Mouse (Mus musculus): ENCODE measurements at regions not wholly inside any gene's neighbourhood (a gene's known extent, or its start where the extent isn't known, plus 50 kb on each side); places are given as distances from the start of the nearest gene placed in this dataset.

DNA sequence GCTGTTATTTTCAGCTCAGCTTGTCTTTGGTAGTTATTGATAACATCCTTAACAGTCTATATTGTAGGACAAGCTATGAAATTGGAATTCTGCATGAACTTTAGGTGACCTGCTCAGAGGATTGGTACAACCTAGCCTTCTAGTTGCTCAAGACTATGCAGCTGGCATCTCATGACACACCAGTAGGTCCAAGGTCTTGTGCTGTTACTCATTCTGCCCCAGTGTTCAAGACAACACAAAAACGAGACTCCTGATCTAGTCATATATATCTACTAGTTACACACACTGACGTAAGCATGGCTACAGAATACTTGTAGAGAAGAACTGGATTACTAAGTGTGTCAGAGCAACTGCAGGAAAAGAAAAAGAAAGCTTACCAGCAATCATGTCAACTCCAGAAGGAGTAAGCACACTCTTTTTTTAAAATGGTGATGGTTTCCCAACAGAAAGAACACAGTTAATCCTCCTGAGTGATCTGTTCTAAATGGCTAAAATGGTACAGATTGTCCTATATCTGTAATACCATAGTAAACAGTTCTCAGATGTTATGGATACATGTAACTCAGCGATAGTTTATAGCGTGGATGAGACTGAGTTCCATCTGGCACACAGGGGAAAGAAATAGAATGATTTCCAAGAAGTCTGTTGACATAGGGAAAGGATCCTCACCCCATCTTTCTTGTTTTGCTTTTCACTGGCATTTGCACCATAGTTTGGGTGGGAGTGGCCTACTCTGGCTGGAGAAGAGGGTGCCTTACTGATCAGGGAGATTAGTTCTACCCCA lies 85.4 kb upstream of the Gm11146 start:
- no peak for ATAC-seq (replicated peaks in 1 of 2; ENCODE audit: insufficient read depth in 1 of 2, low FRiP score in 2 of 2, low TSS enrichment in 1 of 2, low read depth in 1 of 2, poor library complexity in 2 of 2, severe bottlenecking in 2 of 2)

GRCm38 (mm10) chr16:77685651-77686190 lies 83.8 kb upstream of the Gm11146 start:
- ATAC-seq (replicated peaks in 1 of 2; ENCODE audit: insufficient read depth in 1 of 2, low FRiP score in 2 of 2, low TSS enrichment in 1 of 2, low read depth in 1 of 2, poor library complexity in 2 of 2, severe bottlenecking in 2 of 2): no peak

DNA sequence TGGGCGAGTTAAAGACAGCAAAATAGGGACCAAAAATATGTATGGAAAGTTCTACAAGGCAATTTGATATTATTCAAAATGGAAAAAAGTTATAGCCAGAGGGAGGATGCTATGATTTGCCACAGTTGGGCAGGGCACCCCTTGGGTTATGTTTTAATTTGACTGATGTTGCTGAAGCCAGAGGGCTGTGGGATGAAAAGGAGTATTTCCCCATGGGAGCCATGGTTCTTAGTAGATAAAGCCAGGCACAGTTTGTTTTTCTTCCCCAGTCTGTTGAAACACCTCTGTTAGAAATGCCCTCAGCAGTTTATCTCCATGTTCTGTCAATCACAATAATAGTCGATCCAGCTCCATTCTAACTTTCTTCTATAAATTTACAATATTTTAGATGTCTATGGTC lies 82.6 kb upstream of the Gm11146 start:
- ATAC-seq (replicated peaks in 1 of 2; ENCODE audit: insufficient read depth in 1 of 2, low FRiP score in 2 of 2, low TSS enrichment in 1 of 2, low read depth in 1 of 2, poor library complexity in 2 of 2, severe bottlenecking in 2 of 2): no peak

DNA sequence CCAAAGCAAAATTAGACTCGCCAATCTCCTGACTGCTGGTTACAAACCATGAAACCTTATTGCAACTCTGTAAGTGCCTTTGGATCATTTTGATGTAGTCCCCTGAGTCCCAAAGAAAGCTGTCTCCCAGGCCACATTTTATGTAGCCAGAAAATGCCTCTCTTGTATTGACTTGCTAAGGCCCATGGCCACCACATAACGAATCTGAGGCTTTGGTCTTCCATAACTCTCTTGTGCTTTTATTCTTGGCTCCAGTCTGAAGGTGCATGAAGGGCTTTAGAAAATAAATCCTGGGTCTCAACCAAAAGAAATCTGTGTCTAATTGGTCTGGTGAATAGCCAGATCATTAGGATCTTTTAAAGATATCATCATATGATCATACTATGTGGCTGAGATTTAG lies 77.3 kb upstream of the Gm11146 start:
- no peak for ATAC-seq (replicated peaks in 1 of 2; ENCODE audit: insufficient read depth in 1 of 2, low FRiP score in 2 of 2, low TSS enrichment in 1 of 2, low read depth in 1 of 2, poor library complexity in 2 of 2, severe bottlenecking in 2 of 2)

- ATAC-seq (replicated peaks in 1 of 2; ENCODE audit: insufficient read depth in 1 of 2, low FRiP score in 2 of 2, low TSS enrichment in 1 of 2, low read depth in 1 of 2, poor library complexity in 2 of 2, severe bottlenecking in 2 of 2): no peak
Measured at GRCm38 (mm10) chr16:77676805-77677204, 74.9 kb upstream of the Gm11146 start.

DNA sequence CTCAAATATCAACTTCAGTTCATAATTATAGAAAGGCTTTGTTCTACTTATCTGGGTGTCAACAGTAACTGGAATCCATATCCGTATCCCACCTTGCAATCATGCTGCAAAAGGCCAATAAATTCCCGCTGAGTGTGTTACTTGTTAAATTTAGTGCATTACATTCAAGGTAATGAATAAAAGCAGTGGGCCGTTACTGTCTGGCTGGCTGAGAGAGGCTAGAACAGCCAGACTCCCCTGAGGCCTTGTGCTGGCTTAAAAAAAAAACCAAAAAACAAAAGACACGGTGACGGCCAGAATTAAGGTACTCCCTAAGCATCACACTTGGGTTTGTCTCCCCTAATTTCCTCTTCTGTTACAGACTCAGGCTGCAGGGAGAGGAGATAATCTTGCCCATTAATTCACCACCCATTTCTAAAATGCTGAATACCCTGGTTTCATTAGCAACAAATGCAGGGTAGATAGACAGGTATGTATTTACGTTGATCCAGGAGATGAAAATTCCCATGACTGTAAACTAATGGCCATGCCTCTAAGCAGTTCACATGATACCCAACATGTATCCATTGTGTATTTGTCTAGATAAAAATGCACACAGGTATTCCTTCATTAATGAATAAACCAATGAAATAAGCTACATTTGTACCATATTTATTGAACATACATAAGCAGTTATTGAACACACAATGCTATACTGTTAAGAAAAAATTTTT lies 74.1 kb upstream of the Gm11146 start:
- ATAC-seq (replicated peaks in 1 of 2; ENCODE audit: insufficient read depth in 1 of 2, low FRiP score in 2 of 2, low TSS enrichment in 1 of 2, low read depth in 1 of 2, poor library complexity in 2 of 2, severe bottlenecking in 2 of 2): no peak

- no peak for ATAC-seq (replicated peaks in 1 of 2; ENCODE audit: insufficient read depth in 1 of 2, low FRiP score in 2 of 2, low TSS enrichment in 1 of 2, low read depth in 1 of 2, poor library complexity in 2 of 2, severe bottlenecking in 2 of 2)
Measured at GRCm38 (mm10) chr16:77671253-77671652, 69.4 kb upstream of the Gm11146 start.

DNA sequence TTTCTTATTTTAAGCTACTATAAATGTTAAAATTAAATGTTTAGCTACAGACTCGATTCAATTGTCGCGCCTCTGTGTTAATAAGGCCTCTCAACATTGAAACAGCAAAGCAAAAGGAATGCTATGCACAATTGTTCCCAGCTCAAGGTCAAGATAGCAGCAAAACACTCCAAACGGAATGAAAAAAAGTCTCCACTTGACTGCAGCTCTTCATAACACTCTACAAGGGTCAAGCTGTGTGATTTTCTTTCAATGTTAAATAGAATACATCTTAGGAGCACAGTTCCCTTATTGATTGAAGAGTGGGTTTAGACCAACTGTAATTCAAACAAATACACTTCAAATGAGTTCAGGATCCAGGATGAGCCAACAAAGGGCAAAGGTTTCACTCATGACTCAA lies 63.9 kb upstream of the Gm11146 start:
- no peak for ATAC-seq (replicated peaks in 1 of 2; ENCODE audit: insufficient read depth in 1 of 2, low FRiP score in 2 of 2, low TSS enrichment in 1 of 2, low read depth in 1 of 2, poor library complexity in 2 of 2, severe bottlenecking in 2 of 2)

DNA sequence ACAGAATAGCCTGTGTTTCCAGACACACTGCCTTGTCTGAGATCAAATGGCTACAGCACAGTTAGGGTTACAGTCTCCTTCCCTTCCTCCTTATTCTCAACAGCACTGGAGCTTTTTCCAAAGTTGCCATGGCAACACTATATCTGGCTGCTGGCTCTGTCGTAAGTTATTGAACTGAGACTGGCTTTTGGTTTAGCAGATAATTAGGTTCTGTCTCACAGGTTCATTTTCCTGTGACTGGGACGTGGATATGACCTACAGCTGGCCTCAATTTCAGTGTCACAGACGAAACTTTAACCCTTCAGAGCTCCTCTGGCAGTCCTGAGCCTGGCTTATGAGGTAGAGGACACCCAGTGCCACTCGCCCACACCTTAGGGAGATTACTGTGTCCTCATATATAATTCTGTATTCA lies 60.2 kb upstream of the Gm11146 start:
- ATAC-seq (replicated peaks in 1 of 2; ENCODE audit: insufficient read depth in 1 of 2, low FRiP score in 2 of 2, low TSS enrichment in 1 of 2, low read depth in 1 of 2, poor library complexity in 2 of 2, severe bottlenecking in 2 of 2): no peak

DNA sequence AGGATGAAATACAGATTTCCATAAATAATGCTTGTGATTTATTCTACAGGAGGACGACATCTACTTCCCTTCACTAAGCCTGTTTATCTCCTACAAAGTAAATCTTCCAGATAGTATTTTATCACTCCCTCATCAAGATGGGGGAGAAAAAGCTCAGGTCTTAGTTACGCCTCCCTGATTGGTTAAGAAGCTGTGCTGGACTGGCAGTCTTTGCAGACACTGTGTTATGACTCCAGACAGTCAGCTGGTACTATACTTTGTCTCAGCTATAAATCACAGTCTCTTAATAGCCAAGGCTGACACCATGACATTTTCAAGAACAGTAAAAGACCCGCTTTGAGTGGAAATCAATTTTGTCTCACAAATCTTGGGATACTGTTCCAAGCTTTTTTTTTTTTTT lies 51.4 kb upstream of the Gm11146 start:
- ATAC-seq (replicated peaks in 1 of 2; ENCODE audit: insufficient read depth in 1 of 2, low FRiP score in 2 of 2, low TSS enrichment in 1 of 2, low read depth in 1 of 2, poor library complexity in 2 of 2, severe bottlenecking in 2 of 2): no peak
